11 mouse cellular contexts compared by ENCODE assay signal in the genomic region with DNA sequence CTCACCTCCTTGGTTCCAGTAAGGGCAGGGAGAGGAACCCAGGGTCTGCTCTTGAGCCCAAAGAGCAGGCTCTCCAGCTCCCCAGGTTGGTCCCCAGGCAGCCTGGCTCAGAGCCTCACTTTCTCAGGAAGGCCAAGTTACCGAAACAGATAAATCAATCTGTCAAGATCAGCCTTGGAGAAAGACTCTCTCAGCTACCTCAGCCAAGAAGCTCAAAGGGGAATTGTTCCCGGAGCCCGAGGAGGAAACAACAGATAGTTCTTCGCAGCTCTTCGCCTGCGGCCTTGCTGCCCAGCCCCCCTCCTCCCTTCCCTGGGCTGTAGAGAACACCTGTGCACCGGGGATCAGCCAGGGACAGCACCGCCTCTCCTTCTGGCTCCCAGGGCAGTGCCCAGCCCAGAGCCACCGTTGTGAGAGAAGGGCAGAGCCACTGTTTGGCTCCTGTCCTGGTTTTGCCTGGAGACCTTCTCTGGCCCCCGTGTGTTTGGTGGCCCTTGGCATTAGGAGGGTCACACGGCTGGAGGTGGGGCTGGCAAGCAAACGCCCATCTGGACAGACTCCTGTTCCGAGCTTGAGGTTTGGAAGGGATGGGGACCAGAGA. TPM values are rescaled to one million over a fixed set of nuclear protein-coding genes. Genes with fewer than 3 reads are reported as not detected.
DNase-seq lines count a peak whose midpoint lies in the region; ATAC-seq and TF ChIP-seq lines count a peak whose summit lies in the region.
"Had no signal": no experiment of that assay in that cellular context is flagged by ENCODE, and none has a peak within 500 bp of the region (broad histone marks: within the 10 kb centered on the region; RNA-seq: fewer than 3 reads in every experiment).

No protein-coding gene starts in this region.

- H3K27me3 ChIP-seq in kidney, embryonic 14.5 days (ENCODE audit: control insufficient read depth, insufficient read depth, low read length) = no peaks in the 10 kb centered on the region
- no peaks in the 10 kb centered on the region for H3K27me3 ChIP-seq in forebrain, postnatal 0 days (ENCODE audit: insufficient read depth, low read length)
- H3K27me3 ChIP-seq: liver, embryonic 15.5 days had no signal

- H3K9ac ChIP-seq in kidney, embryonic 14.5 days (ENCODE audit: low read depth, low read length) = no peak overlapping the region
- no peak overlapping the region for H3K9ac ChIP-seq in forebrain, postnatal 0 days
- H3K9ac ChIP-seq: liver, embryonic 15.5 days had no signal

- WGBS in kidney, embryonic 14.5 days = 21% methylated on average over 13 of the region's 13 CpGs
- WGBS in forebrain, postnatal 0 days = 58% methylated on average over 13 of the region's 13 CpGs

- peak; percentile 50 for ATAC-seq in kidney, embryonic 14.5 days (ENCODE audit: low FRiP score, low TSS enrichment)
- ATAC-seq in forebrain, postnatal 0 days = no peak
- ATAC-seq: inflammation-experienced regulatory T-cells, adult 6 months had no signal

- no peaks in the 10 kb centered on the region for H3K9me3 ChIP-seq in kidney, embryonic 14.5 days (ENCODE audit: control insufficient read depth, low read length)
- no peaks in the 10 kb centered on the region for H3K9me3 ChIP-seq in forebrain, postnatal 0 days (ENCODE audit: low read length)
- H3K9me3 ChIP-seq: liver, embryonic 15.5 days had no signal

- TF ChIP-seq CTCF in forebrain, postnatal 0 days (IDR thresholded peaks at IDR 0.05; ENCODE audit: low read depth) = no peak

- no peaks in the 10 kb centered on the region for H3K36me3 ChIP-seq in kidney, embryonic 14.5 days (ENCODE audit: control insufficient read depth, insufficient read depth, low read length)
- no peaks in the 10 kb centered on the region for H3K36me3 ChIP-seq in forebrain, postnatal 0 days (ENCODE audit: insufficient read depth)
- H3K36me3 ChIP-seq: liver, embryonic 15.5 days had no signal

- no peak overlapping the region for H3K4me2 ChIP-seq in kidney, embryonic 14.5 days (replicated peaks; ENCODE audit: low read depth, low read length)
- H3K4me2 ChIP-seq in forebrain, postnatal 0 days (ENCODE audit: low read depth) = no peak overlapping the region
- H3K4me2 ChIP-seq: heart, embryonic 11.5 days; liver, embryonic 15.5 days had no signal

- no peak overlapping the region for H3K27ac ChIP-seq in kidney, embryonic 14.5 days (ENCODE audit: low read depth, low read length)
- no peak overlapping the region for H3K27ac ChIP-seq in forebrain, postnatal 0 days (ENCODE audit: low read depth, low read length)
- H3K27ac ChIP-seq: liver, embryonic 15.5 days had no signal

- DNase-seq in kidney, adult 8-10 months = no peak
- DNase-seq in adrenal gland, postnatal 10 days = peak; percentile 42
- peak; percentile 53 for DNase-seq in cerebellum, adult 11 months
- peak; percentile 42 for DNase-seq in gonadal fat pad, adult 2 months (ENCODE audit: low read depth)
- no peak for DNase-seq in forebrain, postnatal 0 days
- DNase-seq in spleen, postnatal 4 days (ENCODE audit: low spot score in 2 of 2) = no peak
- DNase-seq: thymus, postnatal 36 days had no signal

- no peak overlapping the region for H3K4me3 ChIP-seq in kidney, embryonic 14.5 days (ENCODE audit: low read length)
- no peak overlapping the region for H3K4me3 ChIP-seq in forebrain, postnatal 0 days (ENCODE audit: low read depth, low read length)
- H3K4me3 ChIP-seq: liver, embryonic 15.5 days had no signal

- peaks cover 2% of the 10 kb centered on the region; the same call in 1 of the 2 replicates for H3K4me1 ChIP-seq in kidney, embryonic 14.5 days (ENCODE audit: control insufficient read depth, insufficient read depth, low read length)
- no peaks in the 10 kb centered on the region for H3K4me1 ChIP-seq in forebrain, postnatal 0 days (ENCODE audit: insufficient read depth)
- H3K4me1 ChIP-seq: liver, embryonic 15.5 days had no signal

RNA-seq across cellular contexts. Expression of gene Gli2, which starts 44.6 kb away (rescaled TPM):
- 8.2 and 10.3 TPM in 2 replicates for polyA plus RNA-seq in kidney, embryonic 14.5 days (2014; fragmentation: Nextera tagmentation; extraction: Ambion mirVana)
- 1 to 10 TPM; 1.5 to 3.3 TPM for total RNA-seq in adrenal gland, postnatal 10 days (2021)
- polyA plus RNA-seq in gonadal fat pad, adult 2 months (2012; rRNA removed) = 3.6 and 4.9 TPM in 2 replicates
- 0.92 and 4.4 TPM in 2 replicates for total RNA-seq in forebrain, postnatal 0 days (2014; rRNA removed)
- polyA plus RNA-seq in forebrain, postnatal 0 days (2015; fragmentation: Nextera tagmentation; extraction: Ambion mirVana) = 0.63 and 1.3 TPM in 2 replicates
- polyA plus RNA-seq: inflammation-experienced regulatory T-cells, adult 6 months had no signal

Comparison
In these comparisons a context has a peak if more than half of its experiments do, and no peak if none do; other contexts are left out.
1. DNase-seq: peak in adrenal gland, postnatal 10 days (single experiment), cerebellum, adult 11 months (single experiment) and gonadal fat pad, adult 2 months (single experiment); none in kidney, adult 8-10 months (0 of 2), forebrain, postnatal 0 days (single experiment) and spleen, postnatal 4 days (0 of 2).